Mouse (Mus musculus) forebrain, embryonic 10.5 days (tissue): ENCODE results near the gene Syngr3. TPM values are rescaled to one million over a fixed set of nuclear protein-coding genes. Genes with fewer than 3 reads are reported as not detected.
"Not testable (repeated sequence)": the region's sequence is repeated elsewhere in the genome, so short reads cannot be mapped to it uniquely, and the experiment has no call there.

Source experiments
- DNase-seq: peaks from one replicate; pipeline ENCODE4 v3.0.0-alpha.2; 2017; ENCODE audit warnings: low spot score; ENCODE audit errors: extremely low spot score
- H3K27ac ChIP-seq: fragments of 300-500 bp; sonication (generic); 2 replicates; pipeline ENCODE4 v1.5.1; 2016; ENCODE audit warnings: mild to moderate bottlenecking
- H3K27me3 ChIP-seq: fragments of 300-500 bp; sonication (generic); 2 replicates; pipeline ENCODE4 v1.6.1; 2016; ENCODE audit warnings: mild to moderate bottlenecking; ENCODE audit not compliant: poor library complexity, severe bottlenecking
- H3K36me3 ChIP-seq: fragments of 300-500 bp; sonication (generic); replicated peaks from 2 replicates; pipeline ENCODE4 v1.6.1; 2016; ENCODE audit warnings: mild to moderate bottlenecking, moderate library complexity
- H3K4me1 ChIP-seq: fragments of 300-500 bp; sonication (generic); 2 replicates; pipeline ENCODE4 v1.6.1; 2016
- H3K4me3 ChIP-seq: fragments of 300-500 bp; sonication (generic); 2 replicates; pipeline ENCODE4 v1.5.1; 2016; ENCODE audit warnings: mild to moderate bottlenecking, moderate library complexity
- H3K9me3 ChIP-seq: fragments of 300-500 bp; sonication (generic); 2 replicates; pipeline ENCODE4 v1.6.1; 2016; ENCODE audit warnings: mild to moderate bottlenecking, moderate library complexity
- WGBS: fragments of 180-500 bp; shearing (Covaris S2); methylation state at CpG from one replicate; pipeline ENCODE4 v1.1.7; 2016; 5-methylcytosine and 5-hydroxymethylcytosine counted together
- polyA plus RNA-seq: library from polyadenylated mRNA; unstranded; fragments of >200 nt; fragmentation: Nextera tagmentation; extraction: Ambion mirVana; gene quantifications from 2 replicates; pipeline ENCODE4 v1.2.1, GENCODE M21; 2016

Gene Syngr3
- polyA plus RNA-seq, 1 experiment from 2014 or later = 11.0 TPM

- H3K4me1 ChIP-seq = peaks cover 46% of the 10 kb centered on the region
- DNase-seq = no peak
- H3K9me3 ChIP-seq = no peaks in the 10 kb centered on the region
- 87% methylated on average over 5 of the region's 5 CpGs for WGBS
- peaks cover 23% of the 10 kb centered on the region for H3K36me3 ChIP-seq
- H3K27me3 ChIP-seq = peaks cover 49% of the 10 kb centered on the region
- H3K27ac ChIP-seq = no peak overlapping the region
- no peak overlapping the region for H3K4me3 ChIP-seq
These were observed 2.6 kb upstream of the Syngr3 start for GRCm38 (mm10) chr17:24692385-24692784.

DNA sequence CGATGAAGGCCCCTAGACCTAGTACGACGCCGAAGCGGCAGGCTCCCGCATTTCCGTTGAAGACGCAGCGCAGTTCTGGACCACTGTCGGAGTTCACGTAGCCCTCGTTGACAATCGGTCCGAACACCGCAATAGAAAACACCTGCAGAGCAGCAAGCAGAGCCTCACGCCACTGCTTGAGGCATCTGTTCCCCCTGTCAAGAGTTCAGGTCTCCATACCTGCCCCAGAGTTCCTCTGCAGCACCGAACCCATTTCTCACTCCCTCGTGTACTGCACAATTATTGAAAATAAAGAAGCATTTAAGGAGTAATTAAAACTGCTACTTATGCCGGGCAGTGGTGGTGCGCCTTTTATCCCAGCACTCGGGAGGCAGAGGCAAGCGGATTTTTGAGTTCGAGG lies 2.2 kb downstream of the Syngr3 start:
- H3K36me3 ChIP-seq = peaks cover 13% of the 10 kb centered on the region
- no peaks in the 10 kb centered on the region for H3K9me3 ChIP-seq
- H3K4me1 ChIP-seq = peaks cover 32% of the 10 kb centered on the region
- no peak for DNase-seq
- peaks cover 68% of the 10 kb centered on the region for H3K27me3 ChIP-seq
- H3K27ac ChIP-seq = 0 out of 2 replicates have a peak overlapping the region, but pooled peaks have one; percentile 35
- H3K4me3 ChIP-seq = peak overlapping the region; percentile 44
- WGBS = 18% methylated on average over 23 of the region's 23 CpGs

- H3K4me1 ChIP-seq = peaks cover 32% of the 10 kb centered on the region
- H3K27ac ChIP-seq = 0 out of 2 replicates have a peak overlapping the region, but pooled peaks have one; percentile 35
- peak overlapping the region; percentile 44 for H3K4me3 ChIP-seq
- peaks cover 13% of the 10 kb centered on the region for H3K36me3 ChIP-seq
- H3K9me3 ChIP-seq = no peaks in the 10 kb centered on the region
- WGBS = 2% methylated on average over 25 of the region's 25 CpGs
- DNase-seq = no peak
- peaks cover 66% of the 10 kb centered on the region for H3K27me3 ChIP-seq
These were observed 2.6 kb downstream of the Syngr3 start for GRCm38 (mm10) chr17:24687146-24687595.

DNA sequence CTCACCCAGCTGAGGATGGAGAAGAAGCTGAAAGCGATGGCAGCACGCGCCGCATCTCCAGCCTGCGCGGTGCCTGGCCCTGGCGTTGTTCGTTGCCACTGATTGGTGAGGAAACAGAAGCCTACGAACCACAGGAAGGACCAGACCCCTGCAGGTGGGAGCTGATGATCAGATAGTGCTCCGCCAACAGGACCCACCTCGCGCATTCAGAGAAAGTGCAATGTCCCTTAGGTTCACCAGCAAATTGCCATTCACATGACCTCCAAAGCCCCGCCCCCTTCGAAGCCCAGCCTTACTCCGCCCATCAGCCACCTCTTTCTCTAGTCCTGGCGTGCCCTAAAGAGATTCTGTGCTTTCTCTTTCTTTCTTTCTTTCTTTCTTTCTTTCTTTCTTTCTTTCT lies 3.2 kb downstream of the Syngr3 start:
- H3K9me3 ChIP-seq = no peaks in the 10 kb centered on the region
- 25% methylated on average over 16 of the region's 16 CpGs for WGBS
- no peak for DNase-seq
- peaks cover 60% of the 10 kb centered on the region for H3K27me3 ChIP-seq
- H3K36me3 ChIP-seq = peaks cover 16% of the 10 kb centered on the region
- peak overlapping the region; percentile 35 for H3K4me3 ChIP-seq
- H3K4me1 ChIP-seq = peaks cover 32% of the 10 kb centered on the region
- no peak overlapping the region for H3K27ac ChIP-seq

- 92% methylated on average over 24 of the region's 24 CpGs for WGBS
- no peaks in the 10 kb centered on the region for H3K27me3 ChIP-seq
These were observed 12.2 kb downstream of the Syngr3 start for GRCm38 (mm10) chr17:24677500-24678080.

GRCm38 (mm10) chr17:24676877-24677276 lies 12.9 kb downstream of the Syngr3 start:
- Histone ChIP-seq H3K27ac (no peak overlapping the region), H3K4me1 (peaks cover 16% of the 10 kb centered on the region), H3K4me3 (no peak overlapping the region), H3K27me3 (no peaks in the 10 kb centered on the region), H3K9me3 (no peaks in the 10 kb centered on the region), H3K36me3 (peaks cover 70% of the 10 kb centered on the region)
- WGBS = 96% methylated on average over 5 of the region's 5 CpGs
- DNase-seq = no peak

More at GRCm38 (mm10) chr17:24677500-24678080, 12.2 kb downstream of the Syngr3 start:
- H3K4me3 ChIP-seq = no peak overlapping the region
- no peak for DNase-seq
- H3K4me1 ChIP-seq = peaks cover 9% of the 10 kb centered on the region
- peaks cover 75% of the 10 kb centered on the region for H3K36me3 ChIP-seq
- H3K9me3 ChIP-seq = no peaks in the 10 kb centered on the region
- no peak overlapping the region for H3K27ac ChIP-seq

- H3K27me3 ChIP-seq = no peaks in the 10 kb centered on the region
- H3K27ac ChIP-seq = no peak overlapping the region
- H3K36me3 ChIP-seq = peaks cover 63% of the 10 kb centered on the region
- H3K4me3 ChIP-seq = no peak overlapping the region
- peaks cover 23% of the 10 kb centered on the region for H3K4me1 ChIP-seq
- DNase-seq = peak; percentile 63
- no peaks in the 10 kb centered on the region for H3K9me3 ChIP-seq
- WGBS = 61% methylated on average over 2 of the region's 2 CpGs
These were observed 13.6 kb downstream of the Syngr3 start for GRCm38 (mm10) chr17:24676187-24676586.

GRCm38 (mm10) chr17:24674277-24674676 lies 15.5 kb downstream of the Syngr3 start:
- Histone ChIP-seq H3K27me3 (no peaks in the 10 kb centered on the region), H3K27ac (no peak overlapping the region), H3K4me3 (no peak overlapping the region), H3K36me3 (peaks cover 44% of the 10 kb centered on the region), H3K4me1 (peaks cover 35% of the 10 kb centered on the region), H3K9me3 (no peaks in the 10 kb centered on the region)
- no peak for DNase-seq
- WGBS = 93% methylated on average over 7 of the region's 7 CpGs

GRCm38 (mm10) chr17:24672141-24672540 lies 17.6 kb downstream of the Syngr3 start:
- peaks cover 44% of the 10 kb centered on the region for H3K4me1 ChIP-seq
- H3K9me3 ChIP-seq = no peaks in the 10 kb centered on the region
- no peaks in the 10 kb centered on the region for H3K27me3 ChIP-seq
- peaks cover 22% of the 10 kb centered on the region for H3K36me3 ChIP-seq
- DNase-seq = no peak
- WGBS = 34% methylated on average over 5 of the region's 5 CpGs
- peak overlapping the region; percentile 32; the same call in 1 of the 2 replicates for H3K4me3 ChIP-seq
- H3K27ac ChIP-seq = no peak overlapping the region

DNA sequence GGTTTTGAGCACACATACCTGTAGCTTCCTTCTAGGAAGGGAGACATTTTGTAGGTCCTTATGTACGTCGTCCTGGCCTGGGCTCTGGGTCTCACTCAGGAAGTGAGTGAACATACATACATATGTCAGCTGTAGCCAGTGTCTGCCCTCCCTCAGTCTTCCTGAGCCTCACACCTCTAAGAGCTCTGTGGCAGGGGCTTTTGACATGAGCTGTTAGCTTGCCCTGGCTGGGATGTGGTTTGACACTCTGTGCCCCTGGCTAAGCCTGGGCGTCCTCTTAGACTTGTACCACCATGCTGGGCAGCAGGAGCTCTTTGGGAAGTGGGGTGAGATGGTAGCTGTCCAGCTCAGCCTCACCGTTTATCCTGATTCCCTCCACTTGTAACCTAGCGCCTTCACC lies 18.4 kb downstream of the Syngr3 start:
- H3K27me3 ChIP-seq = no peaks in the 10 kb centered on the region
- H3K27ac ChIP-seq = no peak overlapping the region
- peaks cover 14% of the 10 kb centered on the region for H3K36me3 ChIP-seq
- H3K4me1 ChIP-seq = peaks cover 44% of the 10 kb centered on the region
- H3K9me3 ChIP-seq = no peaks in the 10 kb centered on the region
- DNase-seq = no peak
- H3K4me3 ChIP-seq = peak overlapping the region; percentile 100
- WGBS = 73% methylated on average over 5 of the region's 5 CpGs

DNA sequence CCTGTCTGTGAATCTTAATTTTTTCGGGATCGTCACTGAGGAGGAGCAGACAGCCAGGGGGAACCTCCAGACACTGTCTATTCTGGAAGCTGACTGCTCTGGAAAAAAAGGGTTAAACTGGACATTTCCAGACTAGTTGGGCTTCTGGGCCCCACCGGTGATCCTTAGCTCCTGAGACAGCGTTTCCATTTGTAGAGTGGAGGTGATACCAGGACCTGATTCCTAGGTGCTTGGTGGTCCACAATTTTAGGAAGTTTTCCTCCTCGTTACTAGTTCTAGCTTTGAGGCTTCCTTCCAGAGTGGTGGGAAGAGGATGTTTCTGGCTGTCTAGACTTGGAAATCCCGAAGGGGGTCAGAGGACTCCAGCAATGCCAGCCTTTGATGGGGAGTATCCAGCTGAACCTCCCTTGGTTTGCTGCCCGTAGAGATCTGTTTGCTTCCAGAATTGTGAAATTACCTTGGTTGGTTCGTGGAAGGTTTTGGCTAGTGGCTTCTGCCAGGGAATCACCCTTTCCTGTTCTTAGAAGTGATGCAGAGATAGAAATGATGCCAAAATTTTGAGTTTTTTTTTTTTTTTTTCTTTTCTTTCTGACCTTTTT lies 19.4 kb downstream of the Syngr3 start:
- no peak for DNase-seq
- H3K9me3 ChIP-seq = no peaks in the 10 kb centered on the region
- H3K4me1 ChIP-seq = peaks cover 44% of the 10 kb centered on the region
- peak overlapping the region; percentile 96 for H3K27ac ChIP-seq
- peaks cover 13% of the 10 kb centered on the region for H3K36me3 ChIP-seq
- WGBS = 16% methylated on average over 8 of the region's 8 CpGs
- no peaks in the 10 kb centered on the region for H3K27me3 ChIP-seq
- peak overlapping the region; percentile 100 for H3K4me3 ChIP-seq

DNA sequence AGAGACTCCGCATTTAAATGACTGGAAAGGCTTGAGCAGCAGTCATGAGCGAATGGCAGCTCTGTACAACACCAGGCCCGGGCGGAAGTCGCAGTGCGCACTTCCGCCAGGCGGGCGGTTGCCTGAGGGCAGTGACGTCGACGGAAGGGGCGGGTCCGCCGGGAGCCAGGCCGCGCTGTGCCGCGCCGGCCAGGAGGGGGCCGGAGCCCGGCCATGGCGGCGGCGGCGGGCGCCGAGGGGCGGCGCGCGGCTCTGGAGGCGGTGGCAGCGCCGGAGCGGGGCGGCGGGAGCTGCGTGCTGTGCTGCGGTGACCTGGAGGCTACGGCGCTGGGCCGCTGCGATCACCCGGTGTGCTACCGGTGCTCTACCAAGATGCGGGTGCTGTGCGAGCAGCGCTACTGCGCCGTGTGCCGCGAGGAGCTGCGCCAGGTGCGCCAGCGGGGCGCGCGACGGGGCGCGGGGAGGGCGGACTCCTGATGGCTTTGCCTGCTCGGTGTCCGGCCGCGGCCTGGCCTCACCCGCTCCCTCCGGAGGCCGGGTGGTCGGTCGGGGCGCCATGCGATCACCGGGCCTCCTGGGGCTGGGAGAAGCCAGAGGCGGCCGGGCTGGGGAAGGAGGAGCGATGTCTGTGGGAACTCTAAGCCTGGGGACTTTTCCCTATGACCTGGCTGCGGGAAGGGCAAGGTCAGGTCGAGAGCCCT lies 20.1 kb downstream of the Syngr3 start, which contains the start of gene Zfp598:
Gene Zfp598 (plus strand): TSS at position 143 of the 701 bp plus-strand sequence.
- H3K36me3 ChIP-seq = peaks cover 13% of the 10 kb centered on the region
- under 1% methylated on average over 80 of the region's 80 CpGs for WGBS
- no peaks in the 10 kb centered on the region for H3K9me3 ChIP-seq
- peak within 1 kb of the TSS; percentile 96 for H3K27ac ChIP-seq
- H3K4me3 ChIP-seq = peak within 1 kb of the TSS; percentile 100
- DNase-seq = peak; percentile 93
- no peaks in the 10 kb centered on the region for H3K27me3 ChIP-seq
- peaks cover 44% of the 10 kb centered on the region for H3K4me1 ChIP-seq

DNA sequence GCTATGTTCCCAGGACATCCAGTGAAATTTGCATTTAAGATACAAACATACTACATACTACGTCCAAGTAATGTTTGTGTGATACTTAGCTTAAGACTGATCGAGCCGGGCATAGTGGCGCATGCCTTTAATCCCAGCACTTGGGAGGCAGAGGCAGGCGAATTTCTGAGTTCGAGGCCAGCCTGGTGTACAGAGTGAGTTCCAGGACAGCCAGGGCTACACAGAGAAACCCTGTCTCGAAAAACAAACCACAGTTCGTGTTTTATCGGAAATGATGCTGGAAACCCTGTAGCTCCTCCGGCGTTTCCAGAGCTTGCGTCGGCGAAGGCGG lies 20.6 kb downstream of the Syngr3 start:
- not testable (repeated sequence) for H3K27me3 ChIP-seq, H3K9me3 ChIP-seq, DNase-seq
- Histone ChIP-seq H3K36me3 (peaks cover 13% of the 10 kb centered on the region), H3K4me1 (peaks cover 44% of the 10 kb centered on the region), H3K4me3 (peak overlapping the region; percentile 100), H3K27ac (peak overlapping the region; percentile 96)
- WGBS = 12% methylated on average over 15 of the region's 15 CpGs
